Mouse (Mus musculus) testis, adult 2 months (tissue): ENCODE measurements around the gene Fxyd1. TPM values are rescaled to one million over a fixed set of nuclear protein-coding genes. Genes with fewer than 3 reads are reported as not detected.

Experiments used
- H3K27ac ChIP-seq: fragments of 200-500 bp; 2 replicates; pipeline ENCODE4 v1.5.1; 2012; ENCODE audit warnings: low read depth, low read length; ENCODE audit not compliant: control insufficient read depth, insufficient read depth
- H3K27me3 ChIP-seq: fragments of 200-500 bp; 2 replicates; pipeline ENCODE4 v1.6.1; 2012; ENCODE audit warnings: mild to moderate bottlenecking, low read length, moderate library complexity; ENCODE audit not compliant: control insufficient read depth, insufficient read depth
- H3K36me3 ChIP-seq: fragments of 200-500 bp; 2 replicates; pipeline ENCODE4 v1.6.1; 2012; ENCODE audit warnings: mild to moderate bottlenecking, low read length; ENCODE audit not compliant: control insufficient read depth, insufficient read depth
- H3K4me1 ChIP-seq: fragments of 200-500 bp; 2 replicates; pipeline ENCODE4 v1.6.1; 2012; ENCODE audit warnings: low read length; ENCODE audit not compliant: control insufficient read depth, insufficient read depth
- H3K4me3 ChIP-seq: fragments of 200-500 bp; 2 replicates; pipeline ENCODE4 v1.5.1; 2012; ENCODE audit warnings: low read depth, mild to moderate bottlenecking, low read length, moderate library complexity, mixed read lengths; ENCODE audit not compliant: control insufficient read depth
- CTCF ChIP-seq: fragments of 200-500 bp; IDR thresholded peaks from 2 replicates; pipeline ENCODE4 v1.5.1; 2012; ENCODE audit warnings: low read depth, mild to moderate bottlenecking, inconsistent platforms, low read length, moderate library complexity; ENCODE audit not compliant: control insufficient read depth, insufficient read depth, insufficient replicate concordance
- POLR2A ChIP-seq: fragments of 200-500 bp; IDR thresholded peaks from 2 replicates; pipeline ENCODE4 v1.6.1; 2012; ENCODE audit warnings: low read depth, mild to moderate bottlenecking, inconsistent platforms, low read length, moderate library complexity; ENCODE audit not compliant: control insufficient read depth
- polyA plus RNA-seq: library from polyadenylated mRNA; depleted of rRNA; stranded (reverse); fragments of >200 nt; gene quantifications from 2 replicates; pipeline ENCODE4 v1.2.3, GENCODE M21; 2012

The Fxyd1 gene
- polyA plus RNA-seq, 1 experiment, result 94.7 TPM

- no peaks in the 10 kb centered on the region for H3K27me3 ChIP-seq
- TF ChIP-seq POLR2A, result no peak
- TF ChIP-seq CTCF, result no peak
- peaks cover 14% of the 10 kb centered on the region for H3K4me1 ChIP-seq
- peak overlapping the region; percentile 58 for H3K4me3 ChIP-seq
- no peaks in the 10 kb centered on the region for H3K36me3 ChIP-seq
- no peak overlapping the region for H3K27ac ChIP-seq
These were observed 20.1 kb downstream of the Fxyd1 start for GRCm38 (mm10) chr7:31036917-31037316.

- peaks cover 11% of the 10 kb centered on the region for H3K4me1 ChIP-seq
- peak overlapping the region; percentile 44 for H3K4me3 ChIP-seq
- no peak for TF ChIP-seq CTCF
- TF ChIP-seq POLR2A, result no peak
- no peak overlapping the region for H3K27ac ChIP-seq
- no peaks in the 10 kb centered on the region for H3K36me3 ChIP-seq
- no peaks in the 10 kb centered on the region for H3K27me3 ChIP-seq
These were observed 21.7 kb downstream of the Fxyd1 start for GRCm38 (mm10) chr7:31035291-31035690.

GRCm38 (mm10) chr7:31034789-31035188 lies 22.2 kb downstream of the Fxyd1 start:
- H3K27me3 ChIP-seq, result no peaks in the 10 kb centered on the region
- no peak for TF ChIP-seq POLR2A
- peak; percentile 69; the same call in 1 of the 2 replicates for TF ChIP-seq CTCF
- peaks cover 11% of the 10 kb centered on the region for H3K4me1 ChIP-seq
- no peaks in the 10 kb centered on the region for H3K36me3 ChIP-seq
- H3K4me3 ChIP-seq, result peak overlapping the region; percentile 44
- no peak overlapping the region for H3K27ac ChIP-seq

- Histone ChIP-seq H3K27me3 (no peaks in the 10 kb centered on the region), H3K36me3 (no peaks in the 10 kb centered on the region), H3K27ac (no peak overlapping the region), H3K4me3 (no peak overlapping the region), H3K4me1 (peaks cover 12% of the 10 kb centered on the region)
- TF ChIP-seq POLR2A (no peak), CTCF (no peak)
These were observed 23.4 kb downstream of the Fxyd1 start for GRCm38 (mm10) chr7:31033409-31034165.

GRCm38 (mm10) chr7:31031731-31032130 lies 25.3 kb downstream of the Fxyd1 start:
- TF ChIP-seq CTCF (no peak), POLR2A (no peak)
- no peak overlapping the region for H3K27ac ChIP-seq
- no peak overlapping the region for H3K4me3 ChIP-seq
- peaks cover 6% of the 10 kb centered on the region for H3K4me1 ChIP-seq
- no peaks in the 10 kb centered on the region for H3K36me3 ChIP-seq
- H3K27me3 ChIP-seq, result no peaks in the 10 kb centered on the region

- Histone ChIP-seq H3K27ac (no peak overlapping the region), H3K27me3 (no peaks in the 10 kb centered on the region), H3K36me3 (no peaks in the 10 kb centered on the region), H3K4me1 (peaks cover 3% of the 10 kb centered on the region), H3K4me3 (no peak overlapping the region)
- TF ChIP-seq POLR2A (no peak), CTCF (no peak)
These were observed 26.3 kb downstream of the Fxyd1 start for GRCm38 (mm10) chr7:31030717-31031116.

GRCm38 (mm10) chr7:31028609-31029008 lies 28.4 kb downstream of the Fxyd1 start:
- no peaks in the 10 kb centered on the region for H3K27me3 ChIP-seq
- H3K36me3 ChIP-seq, result no peaks in the 10 kb centered on the region
- H3K4me1 ChIP-seq, result peaks cover 3% of the 10 kb centered on the region
- TF ChIP-seq POLR2A (no peak), CTCF (no peak)
- H3K4me3 ChIP-seq, result no peak overlapping the region
- H3K27ac ChIP-seq, result no peak overlapping the region
